Mouse (Mus musculus) heart, embryonic 13.5 days (tissue): Measurements from ENCODE around the gene Spz1. TPM values are rescaled to one million over a fixed set of nuclear protein-coding genes. Genes with fewer than 3 reads are reported as not detected.
A peak's percentile ranks its signal among the peaks of the same experiment; 100 is the strongest.

Source experiments
- ATAC-seq: fragments of 200-750 bp; cut with Nextera tagmentation; 2 replicates; pipeline ENCODE4 v1.8.0; 2017; ENCODE audit warnings: moderate TSS enrichment; ENCODE audit not compliant: insufficient number of reproducible peaks, low FRiP score, low TSS enrichment; ENCODE audit errors: extremely low read depth
- H3K27ac ChIP-seq: fragments of 300-500 bp; sonication (generic); replicated peaks from 2 replicates; pipeline ENCODE4 v1.5.1; 2015; ENCODE audit warnings: moderate library complexity, mild to moderate bottlenecking, inconsistent platforms
- H3K27me3 ChIP-seq: fragments of 300-500 bp; sonication (generic); replicated peaks from 2 replicates; pipeline ENCODE4 v1.6.1; 2015; ENCODE audit warnings: mild to moderate bottlenecking, inconsistent platforms
- H3K36me3 ChIP-seq: fragments of 300-500 bp; sonication (generic); 2 replicates; pipeline ENCODE4 v1.6.1; 2015; ENCODE audit warnings: mild to moderate bottlenecking, inconsistent platforms
- H3K4me1 ChIP-seq: fragments of 300-500 bp; sonication (generic); 2 replicates; pipeline ENCODE4 v1.6.1; 2015; ENCODE audit warnings: inconsistent platforms
- H3K4me2 ChIP-seq: fragments of 300-500 bp; sonication (generic); 2 replicates; pipeline ENCODE4 v1.6.1; 2015; ENCODE audit warnings: inconsistent platforms, mild to moderate bottlenecking, moderate library complexity
- H3K4me3 ChIP-seq: fragments of 300-500 bp; sonication (generic); 2 replicates; pipeline ENCODE4 v1.5.1; 2015; ENCODE audit warnings: moderate library complexity, mild to moderate bottlenecking, inconsistent platforms
- H3K9ac ChIP-seq: fragments of 300-500 bp; sonication (generic); 2 replicates; pipeline ENCODE4 v1.6.1; 2015; ENCODE audit warnings: inconsistent platforms, mild to moderate bottlenecking, moderate library complexity
- H3K9me3 ChIP-seq: fragments of 300-500 bp; sonication (generic); 2 replicates; pipeline ENCODE4 v1.6.1; 2016; ENCODE audit warnings: inconsistent platforms
- WGBS: fragments of 180-500 bp; shearing (Covaris S2); methylation state at CpG from one replicate; pipeline ENCODE4 v1.1.7; 2015; ENCODE audit warnings: mixed read lengths; 5-methylcytosine and 5-hydroxymethylcytosine counted together
- polyA plus RNA-seq: library from polyadenylated mRNA; unstranded; fragments of >200 nt; fragmentation: Nextera tagmentation; extraction: Ambion mirVana; gene quantifications from 2 replicates; pipeline ENCODE4 v1.2.1, GENCODE M21; 2015

Spz1 gene
- polyA plus RNA-seq, 1 experiment from 2014 or later = not detected

DNA sequence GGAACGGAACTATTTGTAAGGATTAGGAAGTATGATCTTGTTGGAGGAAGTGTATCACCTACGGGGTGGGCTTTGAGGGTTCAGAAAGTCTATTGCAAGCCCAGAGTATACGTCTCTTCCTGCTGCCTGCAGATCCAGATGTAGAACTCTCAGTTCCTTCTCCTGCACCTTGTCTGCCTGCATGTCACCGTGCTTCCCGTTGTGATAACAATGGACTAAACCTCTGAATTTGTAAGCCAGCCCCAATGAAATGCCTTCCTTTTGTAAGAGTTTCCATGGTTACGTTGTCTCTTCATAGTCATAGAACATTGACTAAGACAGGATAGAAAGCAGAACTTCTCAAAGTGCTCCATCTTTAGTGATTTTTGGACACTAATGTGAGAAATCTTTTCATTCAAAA is 716 bp upstream of the Spz1 start:
- WGBS = 57% methylated on average over 6 of the region's 6 CpGs
- H3K27me3 ChIP-seq = no peaks in the 10 kb centered on the region
- no peak overlapping the region for H3K27ac ChIP-seq
- no peak for ATAC-seq
- peaks cover 7% of the 10 kb centered on the region for H3K4me1 ChIP-seq
- H3K36me3 ChIP-seq = no peaks in the 10 kb centered on the region
- H3K9me3 ChIP-seq = no peaks in the 10 kb centered on the region
- no peak overlapping the region for H3K4me3 ChIP-seq
- H3K4me2 ChIP-seq = no peak overlapping the region
- H3K9ac ChIP-seq = no peak overlapping the region

DNA sequence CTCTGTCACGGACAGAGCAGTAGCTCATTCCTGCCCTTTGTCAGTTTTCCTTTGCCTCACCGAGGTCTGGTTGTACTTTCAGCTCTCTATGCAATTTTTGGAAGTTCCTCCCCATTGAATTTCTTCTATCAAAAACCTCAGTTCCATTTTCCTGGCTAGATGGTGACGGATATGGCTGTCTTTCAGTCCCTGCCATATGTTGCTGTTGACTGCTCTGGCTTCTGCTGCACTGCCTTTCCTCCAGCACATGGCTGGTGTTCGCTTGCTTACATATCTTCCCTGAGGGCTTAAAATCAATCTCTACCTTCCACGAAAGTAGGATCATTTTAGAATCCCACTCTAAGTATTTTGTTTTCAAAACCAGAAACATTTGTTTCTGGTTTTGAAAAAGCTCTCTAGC is 16.5 kb downstream of the Spz1 start:
- Histone ChIP-seq H3K4me2 (no peak overlapping the region), H3K4me1 (peaks cover 10% of the 10 kb centered on the region; the same call in 1 of the 2 replicates), H3K9me3 (no peaks in the 10 kb centered on the region), H3K27ac (no peak overlapping the region), H3K36me3 (no peaks in the 10 kb centered on the region), H3K27me3 (no peaks in the 10 kb centered on the region), H3K4me3 (no peak overlapping the region), H3K9ac (no peak overlapping the region)
- 66% methylated on average over 5 of the region's 5 CpGs for WGBS
- ATAC-seq = no peak

GRCm38 (mm10) chr13:92557229-92557628 is 18.7 kb downstream of the Spz1 start:
- H3K4me1 ChIP-seq = peaks cover 10% of the 10 kb centered on the region; the same call in 1 of the 2 replicates
- no peak overlapping the region for H3K27ac ChIP-seq
- no peaks in the 10 kb centered on the region for H3K36me3 ChIP-seq
- no peak for ATAC-seq
- peaks cover 2% of the 10 kb centered on the region; the same call in 1 of the 2 replicates for H3K9me3 ChIP-seq
- no peak overlapping the region for H3K9ac ChIP-seq
- H3K27me3 ChIP-seq = no peaks in the 10 kb centered on the region
- WGBS = 59% methylated on average over 2 of the region's 2 CpGs
- no peak overlapping the region for H3K4me2 ChIP-seq
- H3K4me3 ChIP-seq = no peak overlapping the region

GRCm38 (mm10) chr13:92556458-92557126 is 19.4 kb downstream of the Spz1 start:
- H3K27me3 ChIP-seq = no peaks in the 10 kb centered on the region
- WGBS = 38% methylated on average over 8 of the region's 8 CpGs
- no peak overlapping the region for H3K4me2 ChIP-seq
- peaks cover 8% of the 10 kb centered on the region; the same call in 1 of the 2 replicates for H3K9me3 ChIP-seq
- no peak overlapping the region for H3K4me3 ChIP-seq
- no peak overlapping the region for H3K27ac ChIP-seq
- no peaks in the 10 kb centered on the region for H3K36me3 ChIP-seq
- no peak for ATAC-seq
- H3K9ac ChIP-seq = no peak overlapping the region
- H3K4me1 ChIP-seq = peaks cover 10% of the 10 kb centered on the region; the same call in 1 of the 2 replicates

GRCm38 (mm10) chr13:92547093-92547492 is 28.9 kb downstream of the Spz1 start:
- Histone ChIP-seq H3K4me1 (no peaks in the 10 kb centered on the region), H3K36me3 (no peaks in the 10 kb centered on the region), H3K4me3 (no peak overlapping the region), H3K27me3 (no peaks in the 10 kb centered on the region), H3K9ac (no peak overlapping the region), H3K27ac (no peak overlapping the region), H3K4me2 (no peak overlapping the region), H3K9me3 (peaks cover 24% of the 10 kb centered on the region)
- WGBS = 74% methylated on average over 4 of the region's 4 CpGs
- ATAC-seq = no peak

DNA sequence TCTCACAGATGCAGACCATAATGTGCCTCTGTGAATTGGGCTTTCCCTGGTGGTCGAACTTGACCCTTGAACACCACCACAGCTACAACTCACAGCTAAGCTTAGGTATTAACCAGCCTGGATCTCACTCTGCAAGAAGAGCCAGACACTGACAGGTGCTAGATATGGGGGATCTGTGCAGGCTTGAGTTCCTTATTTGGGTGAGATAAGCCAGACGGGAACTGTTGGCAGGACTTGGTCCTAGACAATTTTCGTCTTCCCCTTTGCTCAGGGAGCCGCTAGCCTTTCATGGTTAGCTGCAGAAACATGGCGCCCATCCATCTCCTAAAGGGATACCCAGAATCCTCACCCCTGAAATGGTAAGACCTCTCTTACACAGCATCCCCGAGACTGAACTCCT is 35.0 kb downstream of the Spz1 start:
- WGBS = 57% methylated on average over 6 of the region's 6 CpGs
- Histone ChIP-seq H3K4me3 (no peak overlapping the region), H3K27ac (no peak overlapping the region), H3K4me2 (no peak overlapping the region), H3K27me3 (no peaks in the 10 kb centered on the region), H3K9ac (no peak overlapping the region), H3K4me1 (no peaks in the 10 kb centered on the region), H3K9me3 (no peaks in the 10 kb centered on the region), H3K36me3 (no peaks in the 10 kb centered on the region)
- ATAC-seq = no peak

- no peak overlapping the region for H3K4me2 ChIP-seq
- H3K4me3 ChIP-seq = no peak overlapping the region
- no peaks in the 10 kb centered on the region for H3K27me3 ChIP-seq
- H3K27ac ChIP-seq = no peak overlapping the region
- ATAC-seq = no peak
- H3K36me3 ChIP-seq = no peaks in the 10 kb centered on the region
- WGBS = 44% methylated on average over 4 of the region's 4 CpGs
- no peaks in the 10 kb centered on the region for H3K9me3 ChIP-seq
- H3K4me1 ChIP-seq = no peaks in the 10 kb centered on the region
- H3K9ac ChIP-seq = no peak overlapping the region
Measured at GRCm38 (mm10) chr13:92539126-92539525, 36.8 kb downstream of the Spz1 start.

GRCm38 (mm10) chr13:92533801-92534200 is 42.2 kb downstream of the Spz1 start:
- 0 out of 2 replicates have a peak, but pooled peaks cover 1% of the 10 kb centered on the region for H3K36me3 ChIP-seq
- no peak for ATAC-seq
- 25% methylated on average over 2 of the region's 2 CpGs for WGBS
- no peak overlapping the region for H3K9ac ChIP-seq
- no peaks in the 10 kb centered on the region for H3K27me3 ChIP-seq
- no peaks in the 10 kb centered on the region for H3K9me3 ChIP-seq
- H3K4me2 ChIP-seq = no peak overlapping the region
- H3K4me3 ChIP-seq = no peak overlapping the region
- H3K27ac ChIP-seq = no peak overlapping the region
- peaks cover 11% of the 10 kb centered on the region for H3K4me1 ChIP-seq

GRCm38 (mm10) chr13:92532216-92532615 is 43.8 kb downstream of the Spz1 start:
- ATAC-seq = no peak
- 0 out of 2 replicates have a peak, but pooled peaks cover 3% of the 10 kb centered on the region for H3K36me3 ChIP-seq
- 80% methylated on average over 2 of the region's 2 CpGs for WGBS

GRCm38 (mm10) chr13:92531237-92531636 is 44.7 kb downstream of the Spz1 start:
- ATAC-seq = no peak
- H3K27me3 ChIP-seq = no peaks in the 10 kb centered on the region
- 0 out of 2 replicates have a peak, but pooled peaks cover 3% of the 10 kb centered on the region for H3K36me3 ChIP-seq
- H3K4me1 ChIP-seq = peaks cover 13% of the 10 kb centered on the region
- peak overlapping the region; percentile 93 for H3K9ac ChIP-seq
- H3K4me3 ChIP-seq = peak overlapping the region; percentile 83
- H3K27ac ChIP-seq = peak overlapping the region; percentile 99
- H3K9me3 ChIP-seq = no peaks in the 10 kb centered on the region
- WGBS = 4% methylated on average over 15 of the region's 15 CpGs
- peak overlapping the region; percentile 83 for H3K4me2 ChIP-seq

More at GRCm38 (mm10) chr13:92532216-92532615, 43.8 kb downstream of the Spz1 start:
- H3K4me2 ChIP-seq = peak overlapping the region; percentile 11
- no peaks in the 10 kb centered on the region for H3K27me3 ChIP-seq
- H3K9me3 ChIP-seq = no peaks in the 10 kb centered on the region
- no peak overlapping the region for H3K9ac ChIP-seq
- no peak overlapping the region for H3K4me3 ChIP-seq
- H3K4me1 ChIP-seq = peaks cover 13% of the 10 kb centered on the region
- no peak overlapping the region for H3K27ac ChIP-seq

DNA sequence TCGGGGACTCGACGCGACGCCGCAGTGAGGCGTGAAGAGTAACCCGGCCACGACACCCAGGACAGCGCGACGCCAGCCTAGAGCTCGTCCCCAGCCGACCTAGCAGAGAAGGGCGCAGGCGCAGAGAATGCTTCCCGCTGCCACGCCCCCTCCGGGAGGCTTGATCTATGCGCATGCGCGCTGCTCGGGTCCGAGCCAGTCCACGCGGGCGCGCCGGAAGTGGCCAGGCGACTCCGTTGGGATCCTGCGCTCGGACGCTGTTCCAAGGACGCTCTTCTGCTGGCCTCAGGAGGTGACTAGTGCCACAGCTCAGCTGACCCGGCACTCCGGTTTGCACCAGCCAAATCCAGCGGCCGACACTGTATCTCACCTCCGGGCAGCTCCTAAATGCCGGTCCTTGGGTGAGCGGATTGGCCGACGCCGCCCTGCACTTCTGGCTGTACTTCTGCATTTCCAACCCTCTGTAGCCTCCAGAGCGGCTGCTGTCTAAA is 45.2 kb downstream of the Spz1 start, which contains the start of gene Zfyve16:
TSS of gene Zfyve16 (minus strand) at position 148 of the 491 bp plus-strand sequence.
- no peaks in the 10 kb centered on the region for H3K9me3 ChIP-seq
- peaks cover 13% of the 10 kb centered on the region for H3K4me1 ChIP-seq
- H3K36me3 ChIP-seq = 0 out of 2 replicates have a peak, but pooled peaks cover 3% of the 10 kb centered on the region
- peak within 1 kb of the TSS; percentile 93 for H3K9ac ChIP-seq
- WGBS = under 1% methylated on average over 46 of the region's 46 CpGs
- peak within 1 kb of the TSS; percentile 83 for H3K4me3 ChIP-seq
- peak within 1 kb of the TSS; percentile 99 for H3K27ac ChIP-seq
- H3K4me2 ChIP-seq = peak within 1 kb of the TSS; percentile 83
- H3K27me3 ChIP-seq = no peaks in the 10 kb centered on the region
- ATAC-seq = peak; percentile 98
